Mouse (Mus musculus): ENCODE data around the gene Vmn1r165. TPM values are rescaled to one million over a fixed set of nuclear protein-coding genes. Genes with fewer than 3 reads are reported as not detected.
"Not testable (repeated sequence)": the region's sequence is repeated elsewhere in the genome, so short reads cannot be mapped to it uniquely, and the experiment has no call there.

Gene Vmn1r165
- polyA plus RNA-seq (2015; fragmentation: Nextera tagmentation; extraction: Ambion mirVana), result not detected in 2 replicates

GRCm38 (mm10) chr7:23217032-23217431 is at the start of gene Vmn1r165:
TSS of gene Vmn1r165 (plus strand) at chr7:23217332.
- not testable (repeated sequence) for H3K27ac ChIP-seq; ATAC-seq (replicated peaks; ENCODE audit: low FRiP score, low read depth); H3K4me3 ChIP-seq (replicated peaks; ENCODE audit: low read depth, low read length); H3K4me2 ChIP-seq (ENCODE audit: low read length); H3K4me1 ChIP-seq (replicated peaks; ENCODE audit: insufficient read depth, low read length); H3K9ac ChIP-seq (ENCODE audit: low read depth, low read length); DNase-seq (ENCODE audit: low spot score); H3K27me3 ChIP-seq (ENCODE audit: insufficient read depth, low read length); H3K36me3 ChIP-seq (ENCODE audit: insufficient read depth, low read length); H3K9me3 ChIP-seq (replicated peaks; ENCODE audit: low read length)
- WGBS, result no CpG with 5 or more reads among the region's 3 CpGs

- not testable (repeated sequence) for H3K4me2 ChIP-seq (ENCODE audit: low read length); DNase-seq (ENCODE audit: low spot score); H3K4me3 ChIP-seq (replicated peaks; ENCODE audit: low read depth, low read length); H3K27ac ChIP-seq; H3K4me1 ChIP-seq (replicated peaks; ENCODE audit: insufficient read depth, low read length); H3K36me3 ChIP-seq (ENCODE audit: insufficient read depth, low read length); H3K9ac ChIP-seq (ENCODE audit: low read depth, low read length); H3K9me3 ChIP-seq (replicated peaks; ENCODE audit: low read length); H3K27me3 ChIP-seq (ENCODE audit: insufficient read depth, low read length); ATAC-seq (replicated peaks; ENCODE audit: low FRiP score, low read depth)
- WGBS, result no CpG with 5 or more reads among the region's 2 CpGs
Observed at GRCm38 (mm10) chr7:23251582-23251981, 34.5 kb downstream of the Vmn1r165 start, which contains the start of gene Vmn1r166. TSS of gene Vmn1r166 (minus strand) at chr7:23251682.

Other genes with a start within 250 kb of the Vmn1r165 start
- gene Gm4214, start 232.7 kb upstream of the Vmn1r165 start, polyA plus RNA-seq (2015; fragmentation: Nextera tagmentation; extraction: Ambion mirVana), result not detected in 2 replicates
- not detected in 2 replicates for gene Gm4216, start 197.4 kb upstream of the Vmn1r165 start, polyA plus RNA-seq (2015; fragmentation: Nextera tagmentation; extraction: Ambion mirVana)
- gene Vmn1r163, start 161.8 kb upstream of the Vmn1r165 start, polyA plus RNA-seq (2015; fragmentation: Nextera tagmentation; extraction: Ambion mirVana), result not detected in 2 replicates
- gene Gm8720, start 149.9 kb upstream of the Vmn1r165 start, polyA plus RNA-seq (2015; fragmentation: Nextera tagmentation; extraction: Ambion mirVana), result not detected in 2 replicates
- not detected in 2 replicates for gene Gm10662, start 72.9 kb upstream of the Vmn1r165 start, polyA plus RNA-seq (2015; fragmentation: Nextera tagmentation; extraction: Ambion mirVana)
- gene Vmn1r166, start 34.4 kb downstream of the Vmn1r165 start, polyA plus RNA-seq (2015; fragmentation: Nextera tagmentation; extraction: Ambion mirVana), result not detected in 2 replicates
- gene Gm6902, start 61.6 kb downstream of the Vmn1r165 start, polyA plus RNA-seq (2015; fragmentation: Nextera tagmentation; extraction: Ambion mirVana), result not detected in 2 replicates
- gene Nlrp4e, start 83.9 kb downstream of the Vmn1r165 start, polyA plus RNA-seq (2015; fragmentation: Nextera tagmentation; extraction: Ambion mirVana), result not detected in 2 replicates
- gene Nlrp5, start 168.6 kb downstream of the Vmn1r165 start, polyA plus RNA-seq (2015; fragmentation: Nextera tagmentation; extraction: Ambion mirVana), result not detected in 2 replicates

Measured in kidney, postnatal 0 days (tissue).